Mouse (Mus musculus) adrenal gland, postnatal 10 days (tissue): ENCODE data around the gene Vill. TPM values are rescaled to one million over a fixed set of nuclear protein-coding genes. Genes with fewer than 3 reads are reported as not detected.

Source experiments
- DNase-seq: peaks from one replicate; pipeline ENCODE4 v3.0.0; 2021; ENCODE audit warnings: mixed read lengths
- long read RNA-seq, 2 experiments: library from polyadenylated mRNA; stranded (forward); transcript quantifications; one replicate each; pipeline ENCODE4 v2.0.0; 2021
- total RNA-seq, 2 experiments: library from RNA; stranded (reverse); gene quantifications; 2 replicates each; pipeline ENCODE4 v1.2.3; 2021

Gene Vill
- total RNA-seq, result 1 to 10 TPM; 4.8 to 5.1 TPM
- long read RNA-seq, experiment 1, partial matches to known transcripts, result 3 of 6 reads
- long read RNA-seq, experiment 1, other reads (novel, unspliced or antisense), result 2 of 6 reads
- long read RNA-seq, experiment 2, partial matches to known transcripts, result 0 of 6 reads
- long read RNA-seq, experiment 2, other reads (novel, unspliced or antisense), result 4 of 6 reads

DNA sequence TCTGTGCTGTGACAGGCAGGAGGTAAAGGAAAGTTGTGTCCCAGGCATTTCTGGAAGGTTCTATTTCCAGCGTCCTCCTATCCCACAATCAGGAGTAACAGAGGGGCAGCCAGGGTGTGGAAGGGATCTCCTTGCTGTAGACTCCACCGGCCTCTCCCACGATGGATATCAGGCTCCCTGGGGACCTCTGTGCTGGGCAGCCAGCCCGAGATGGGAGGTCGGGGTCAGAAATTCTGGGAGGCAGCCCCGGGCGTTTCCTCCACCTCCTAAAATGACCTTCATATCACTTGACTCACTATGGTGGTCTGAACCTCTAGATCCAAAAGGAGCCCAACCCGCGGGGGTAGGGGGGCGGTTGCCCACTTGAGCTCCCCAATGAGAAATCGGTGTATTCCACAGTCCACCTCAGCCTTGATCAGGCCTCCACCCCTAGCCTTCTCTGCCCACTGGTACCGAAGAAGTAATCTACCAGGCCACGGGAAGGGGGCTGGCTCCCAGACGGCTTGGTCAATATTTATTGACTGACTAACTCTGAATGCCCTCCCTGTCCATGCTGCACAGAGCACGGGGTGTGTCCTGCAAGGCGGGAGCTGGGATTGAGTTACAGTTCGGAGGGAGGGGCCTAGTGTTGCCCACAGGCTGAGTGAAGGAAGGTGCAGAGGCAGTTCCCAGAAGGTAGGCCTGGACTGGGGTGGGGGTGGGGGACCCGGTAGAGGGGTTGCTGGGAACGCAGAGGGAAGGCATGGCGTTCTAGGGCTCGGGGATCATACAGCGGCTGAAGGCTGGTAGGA lies at the start of gene Vill:
Gene Vill, plus strand, starts transcription at position 625 of the 791 bp plus-strand sequence.
- DNase-seq, result peak; percentile 58

DNA sequence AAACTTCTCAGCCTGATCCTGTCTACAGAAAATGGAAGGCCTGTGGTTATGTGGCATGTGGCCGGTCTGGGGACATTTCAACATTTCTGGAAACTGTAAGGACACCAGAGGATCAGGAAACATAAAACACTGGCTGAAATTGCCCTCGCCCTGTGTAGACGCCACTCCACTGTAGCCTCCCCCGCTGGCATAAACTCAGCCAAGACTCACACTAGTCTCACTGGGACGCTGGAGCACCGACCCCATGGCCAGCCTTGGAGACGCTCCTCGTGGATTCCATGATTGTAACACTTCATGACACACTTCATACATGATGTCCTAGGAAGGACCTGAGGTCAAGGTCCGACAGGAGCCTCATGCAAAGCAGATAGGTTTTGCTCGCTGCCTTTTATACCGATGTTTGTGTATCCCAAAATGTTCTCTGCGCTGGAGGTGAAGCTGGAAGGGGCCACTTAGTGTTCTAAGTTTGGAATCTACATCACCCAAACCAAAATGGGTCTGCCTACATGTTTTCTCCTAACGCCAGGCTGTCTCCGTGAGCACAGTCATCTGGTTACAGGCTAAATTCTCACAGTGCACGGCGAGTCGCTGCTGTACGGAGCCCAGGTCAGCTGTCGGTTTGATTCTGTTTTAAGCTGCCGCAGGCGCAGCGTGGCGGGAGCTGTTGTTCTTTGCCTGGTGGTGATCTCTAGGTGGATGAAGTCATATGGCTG lies 48.4 kb upstream of the Vill start:
- DNase-seq, result no peak

DNA sequence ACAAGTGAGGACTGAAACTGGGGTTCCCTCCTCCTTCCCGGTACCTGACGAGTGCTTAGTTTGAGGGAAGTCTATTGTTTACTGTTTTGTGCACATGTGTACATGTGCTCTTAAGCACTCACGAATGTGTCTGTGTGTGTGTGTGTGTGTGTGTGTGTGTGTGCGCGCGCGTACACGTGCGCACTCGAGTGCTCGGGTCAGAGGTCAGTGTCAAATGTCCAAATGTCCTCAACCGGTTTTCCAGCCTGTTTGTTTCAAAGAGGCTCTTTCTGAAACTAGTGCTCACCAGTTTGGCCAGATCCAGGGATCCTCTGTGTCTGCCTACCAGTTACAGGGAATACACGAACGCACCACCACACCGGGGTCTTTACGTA lies 47.9 kb upstream of the Vill start:
- no peak for DNase-seq

DNA sequence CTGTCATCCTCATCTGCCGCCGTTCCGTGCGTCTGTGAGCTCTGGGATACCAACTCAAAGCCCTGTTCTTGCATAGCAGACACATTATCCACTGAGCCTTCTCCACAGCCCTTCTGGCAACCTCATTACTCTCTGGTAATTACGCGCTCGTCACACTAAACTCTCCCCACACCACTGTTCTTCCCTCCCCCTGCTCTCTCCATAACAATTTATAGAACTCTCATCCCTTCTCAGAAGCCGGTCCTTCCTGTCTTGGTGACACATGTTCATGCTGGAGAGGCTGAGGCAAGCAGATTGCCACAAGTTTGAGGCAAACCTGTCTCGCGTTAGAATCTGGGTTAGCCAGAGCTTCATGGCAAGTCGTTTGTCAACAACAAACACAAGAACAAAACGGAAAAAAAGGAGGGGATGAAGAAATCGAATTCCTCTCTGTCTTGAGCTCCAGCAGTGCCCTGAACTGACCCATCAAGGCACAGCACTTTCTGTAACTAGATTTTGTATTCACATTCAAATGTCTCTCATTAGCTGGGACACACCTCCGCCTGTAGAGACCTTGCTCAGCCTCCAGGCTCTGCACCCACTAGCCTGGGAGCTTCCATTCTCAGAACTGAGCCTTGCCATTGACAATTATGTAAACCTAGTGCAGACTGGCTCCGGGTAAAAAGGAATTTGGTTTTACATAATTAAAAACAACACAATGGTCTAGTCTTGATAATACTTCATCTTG lies 47.1 kb upstream of the Vill start:
- DNase-seq, result no peak

DNA sequence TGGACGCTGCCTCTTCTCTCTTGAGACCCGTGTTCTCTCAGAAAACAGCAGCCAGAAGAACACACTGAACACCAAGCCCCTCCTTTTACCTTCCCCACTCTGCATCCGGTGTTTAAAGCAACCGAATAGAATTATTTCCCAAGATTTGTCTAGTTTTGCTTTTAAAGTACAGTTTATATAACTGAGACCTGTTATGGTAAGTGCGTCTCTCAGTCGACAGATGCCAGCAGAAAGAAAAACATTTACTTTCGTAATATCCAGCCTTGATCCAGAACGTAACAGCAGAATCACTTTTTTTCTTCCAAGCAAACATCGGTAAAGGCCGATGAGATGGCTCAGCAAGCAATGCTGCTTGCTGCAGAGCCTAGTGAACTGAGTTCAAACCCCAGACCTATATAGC lies 45.3 kb upstream of the Vill start:
- DNase-seq, result no peak

DNA sequence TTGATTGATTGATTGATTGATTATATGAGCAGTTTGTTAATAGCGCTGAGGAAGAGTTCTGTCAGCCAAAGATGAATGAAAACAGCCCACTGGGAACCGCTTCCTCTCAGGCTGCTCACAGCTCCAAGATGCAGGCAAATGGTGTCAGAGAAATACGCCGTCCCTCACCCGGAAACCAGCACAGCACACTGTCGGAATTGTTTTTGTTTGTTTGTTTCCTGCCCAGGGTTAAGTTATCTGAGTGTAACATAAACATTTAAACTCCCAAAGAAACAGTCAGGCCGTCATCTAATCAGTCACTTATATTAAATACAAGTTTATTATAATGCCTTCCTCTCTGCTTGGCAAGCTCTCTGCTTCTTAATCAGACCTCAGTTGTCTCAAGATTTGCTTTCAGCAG lies 43.7 kb upstream of the Vill start:
- DNase-seq, result no peak

DNA sequence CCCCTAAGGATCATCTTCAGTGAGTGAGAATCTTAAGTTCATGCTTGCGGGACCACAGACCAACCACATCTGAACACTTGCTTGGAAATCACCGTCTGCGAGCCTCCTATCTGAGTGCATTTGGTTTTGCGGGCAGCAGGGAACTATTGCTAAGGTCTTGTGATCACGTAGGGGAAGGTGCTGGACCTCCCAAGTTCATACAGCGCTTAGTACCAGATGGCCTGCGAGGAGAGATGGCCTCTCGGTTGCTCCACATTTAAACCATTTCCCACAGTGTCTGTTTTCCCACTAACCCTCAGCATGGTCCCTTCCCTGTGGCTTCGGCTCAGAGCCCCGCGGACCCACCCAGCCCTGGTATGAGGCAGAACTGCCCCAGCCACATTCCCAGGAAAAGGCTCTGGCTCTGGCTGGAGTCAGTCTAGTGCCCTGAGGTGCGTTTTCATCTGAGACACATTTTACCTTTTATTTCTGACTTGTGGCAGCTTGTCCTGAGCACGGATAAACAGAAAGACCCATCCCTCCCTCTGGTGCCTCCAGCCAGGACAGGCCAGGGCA lies 42.3 kb upstream of the Vill start:
- no peak for DNase-seq

DNA sequence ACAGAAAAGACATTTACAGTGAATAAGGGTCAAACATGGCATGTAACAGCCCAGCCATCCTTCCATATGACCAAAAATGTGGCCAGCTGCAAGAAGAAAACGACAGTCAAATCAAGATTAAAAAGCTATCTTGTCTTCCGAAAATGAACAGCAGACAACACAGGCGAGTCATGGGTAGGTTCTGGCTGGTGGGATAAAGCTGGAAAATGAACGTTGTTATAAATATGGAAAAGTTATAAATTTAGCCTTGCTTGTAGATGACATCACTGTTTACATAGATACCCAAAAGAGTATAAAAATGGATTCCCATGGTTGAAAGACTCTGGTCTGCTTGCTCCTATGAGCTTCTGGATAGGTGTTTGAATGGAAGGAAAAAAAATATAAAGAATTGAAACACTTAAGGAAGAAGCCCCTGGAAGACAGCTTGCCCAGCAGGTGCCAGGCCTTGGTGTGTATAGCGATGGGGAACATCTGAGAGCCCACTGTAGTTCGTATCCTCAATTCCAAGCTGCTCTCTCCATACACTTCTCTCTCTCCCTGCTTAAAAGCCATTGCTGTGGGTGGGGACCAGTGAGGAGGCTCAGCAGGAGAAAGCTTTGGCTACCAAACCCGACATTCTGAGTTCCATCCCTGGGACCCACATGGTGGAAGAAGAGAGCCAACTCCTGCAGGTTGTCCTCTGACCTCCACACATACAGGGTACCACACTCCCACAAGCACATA lies 35.6 kb upstream of the Vill start:
- DNase-seq, result no peak

DNA sequence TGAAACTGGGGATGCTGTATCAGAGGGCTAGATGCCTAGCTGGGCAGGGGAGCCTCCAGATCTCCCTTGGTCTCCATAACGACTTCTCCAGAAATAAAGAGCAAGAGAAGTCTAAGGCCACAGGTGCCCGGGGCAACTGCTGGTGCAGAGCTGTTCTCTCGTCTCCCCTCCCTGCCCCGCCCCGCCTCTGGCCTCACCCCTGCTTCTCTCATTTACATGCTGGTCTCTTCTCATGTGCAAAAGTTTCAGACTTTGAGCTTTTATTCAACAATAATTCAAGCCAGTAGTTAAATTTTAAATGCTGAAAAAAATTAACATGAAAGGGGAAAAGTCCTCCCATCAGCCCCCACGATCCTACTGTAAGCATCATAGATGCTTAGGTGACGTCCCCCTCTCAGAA lies 30.8 kb upstream of the Vill start:
- DNase-seq, result no peak

DNA sequence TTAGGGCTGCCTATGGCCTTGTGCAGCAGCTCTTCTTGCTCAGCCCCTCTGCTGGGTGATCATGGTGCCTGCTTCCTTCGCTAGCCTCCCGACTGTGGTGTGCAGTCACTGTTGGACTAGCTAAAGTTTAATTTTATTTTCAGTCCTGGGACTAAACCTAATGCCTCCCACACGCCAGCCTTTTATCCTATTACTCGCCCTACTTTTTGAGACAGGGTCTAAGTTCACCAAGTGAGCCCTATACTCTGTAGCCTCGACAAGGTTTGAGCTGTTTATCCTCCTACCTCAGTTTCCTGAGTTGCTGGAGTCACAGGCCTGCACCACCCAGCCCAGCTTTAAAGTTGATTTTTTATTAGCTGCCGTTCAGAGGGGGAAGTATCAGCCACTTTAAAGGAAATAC lies 27.3 kb upstream of the Vill start:
- DNase-seq, result no peak

DNA sequence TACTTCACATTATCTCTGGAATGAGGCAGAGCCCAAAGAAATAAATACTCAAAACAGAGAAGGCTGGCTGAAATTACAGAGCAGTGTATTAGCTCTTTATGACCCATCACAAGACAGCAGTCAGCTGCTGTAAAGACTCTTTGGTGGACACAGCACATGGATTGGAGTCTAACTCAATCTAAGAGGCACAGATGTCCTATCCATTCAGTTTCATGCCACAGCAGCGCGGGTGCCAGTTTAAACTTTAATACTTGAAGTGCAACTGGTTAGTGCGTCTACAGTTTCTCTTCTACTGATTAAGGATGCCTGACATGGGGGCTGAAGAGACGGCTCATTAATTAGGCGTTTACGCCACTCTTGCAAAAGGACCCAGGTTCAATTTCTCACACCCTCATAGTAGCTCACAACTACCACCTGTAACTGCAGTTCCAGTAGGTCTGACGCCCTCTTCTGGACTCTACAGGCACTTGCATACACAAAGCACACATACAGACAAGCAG lies 26.7 kb upstream of the Vill start:
- DNase-seq, result no peak

DNA sequence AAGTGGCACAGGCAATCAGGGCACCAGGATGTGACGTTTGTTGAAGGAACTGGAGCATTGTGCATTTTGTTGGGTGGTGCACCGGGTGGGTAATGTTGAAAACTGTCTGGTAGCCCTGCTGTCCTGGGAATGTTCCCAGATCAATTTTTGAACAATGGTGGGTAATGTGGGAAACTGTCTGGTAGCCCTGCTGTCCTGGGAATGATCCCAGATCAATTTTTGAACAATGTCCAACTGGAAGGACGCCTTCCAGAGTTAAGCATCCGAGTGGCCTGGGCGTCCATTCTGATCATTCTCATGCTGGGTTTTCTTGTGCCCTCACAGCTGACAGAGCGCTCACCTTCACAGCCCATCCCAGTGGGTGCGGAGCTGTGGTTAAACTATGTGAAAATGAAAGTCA lies 25.2 kb upstream of the Vill start:
- no peak for DNase-seq

DNA sequence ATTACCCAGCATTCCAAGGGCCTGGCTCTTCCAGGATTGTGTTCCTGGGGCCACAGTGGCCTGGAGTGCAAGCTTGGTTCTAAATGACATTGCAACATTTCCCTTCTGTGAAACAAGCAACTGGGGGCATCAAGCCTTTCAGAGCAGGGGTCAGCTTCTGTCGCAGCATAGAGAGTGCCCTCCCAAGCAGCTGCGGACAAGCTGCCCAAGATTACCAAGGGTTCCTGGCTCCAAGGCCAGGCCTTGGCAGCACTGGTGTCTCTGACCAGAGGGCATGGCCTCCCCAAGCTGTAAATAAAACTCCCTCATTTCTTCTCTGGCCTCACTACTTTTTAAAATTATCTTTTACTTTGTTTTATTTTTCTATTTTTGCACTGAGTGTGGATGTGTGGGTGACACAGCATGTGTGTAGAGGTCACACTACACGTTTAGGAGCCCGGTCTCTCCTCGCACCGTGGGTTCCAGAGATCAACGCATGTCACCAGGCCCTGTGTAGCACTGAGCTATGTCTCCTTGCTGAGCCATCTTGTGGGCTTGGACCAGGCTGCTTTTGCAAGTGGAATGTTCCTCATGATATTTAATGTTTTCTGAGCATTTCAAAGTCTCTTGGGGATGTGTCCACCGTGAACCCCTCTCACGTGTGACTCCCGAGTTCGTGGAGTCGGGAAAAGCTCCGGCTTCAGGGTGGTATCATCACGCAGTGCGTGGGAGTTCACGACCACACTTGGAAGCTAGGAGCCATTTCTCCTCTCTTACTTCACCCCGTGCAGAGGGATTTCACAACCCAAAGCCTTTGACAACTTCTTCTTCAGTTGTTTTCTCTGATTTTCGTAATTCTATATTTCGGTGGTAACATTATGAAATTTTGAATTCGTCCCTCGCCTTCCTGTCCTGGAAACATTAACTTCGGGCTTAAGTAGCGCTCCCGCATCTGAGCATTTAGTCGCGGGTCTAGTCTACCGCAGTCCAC lies 24.1 kb upstream of the Vill start:
- peak; percentile 58 for DNase-seq

DNA sequence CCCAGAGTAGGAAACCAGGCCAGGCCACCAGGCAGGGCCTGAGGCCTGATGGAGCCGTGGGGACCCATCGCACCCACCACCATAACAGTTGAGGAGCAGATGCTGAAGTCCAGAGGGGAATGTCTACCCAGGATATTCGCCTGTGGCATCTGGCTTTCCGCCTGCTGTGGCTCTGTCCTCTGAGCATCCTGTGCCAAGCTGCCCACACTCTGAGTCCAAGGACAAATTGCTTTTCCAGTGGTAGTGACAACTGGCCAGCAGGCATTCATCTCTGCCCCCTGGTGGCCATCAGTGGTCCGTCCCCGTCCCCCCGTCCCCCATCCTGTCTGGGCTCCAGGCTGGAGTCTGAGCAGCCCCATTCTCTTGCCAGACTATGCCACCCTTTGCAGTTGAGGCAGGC lies 23.0 kb upstream of the Vill start:
- DNase-seq, result peak; percentile 87

DNA sequence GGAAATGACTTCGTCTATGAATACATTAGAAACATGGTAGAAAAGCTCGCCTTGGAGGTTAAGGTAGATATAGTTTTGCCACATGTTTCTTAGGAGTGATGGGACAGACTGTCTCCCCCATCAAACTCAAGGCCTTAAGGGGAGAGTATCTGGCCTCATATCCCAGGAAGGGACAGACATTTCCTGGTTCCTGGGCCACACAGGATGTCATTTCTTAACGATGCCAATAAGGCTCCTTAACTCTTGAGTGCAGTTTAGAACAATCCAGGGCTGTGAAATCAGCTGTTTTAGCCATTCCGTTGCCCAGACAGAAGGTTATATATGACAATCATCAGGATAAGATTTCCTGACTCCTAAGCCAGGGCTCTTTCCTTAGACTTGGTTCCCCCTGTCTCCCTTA lies 21.5 kb upstream of the Vill start:
- DNase-seq, result no peak

DNA sequence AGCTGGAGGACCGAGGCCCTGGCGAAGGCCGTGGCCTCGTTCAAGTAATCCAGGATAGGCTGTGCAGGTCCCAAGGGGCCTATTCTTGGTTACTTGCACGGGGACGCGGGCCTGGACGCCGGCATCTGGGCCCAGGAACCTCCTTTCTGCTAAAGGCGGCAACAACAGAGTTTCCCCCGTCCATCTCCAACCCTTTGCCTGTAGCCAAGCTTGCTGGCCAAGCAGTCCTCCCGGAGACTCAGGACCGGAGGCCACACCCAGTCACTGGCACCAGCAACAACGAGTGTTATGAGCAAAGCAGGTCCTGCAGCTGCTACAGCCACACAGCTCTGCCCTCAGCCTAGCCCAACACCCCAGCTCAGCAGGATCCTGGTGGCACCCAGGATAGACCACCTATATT lies 20.8 kb upstream of the Vill start:
- peak; percentile 73 for DNase-seq

DNA sequence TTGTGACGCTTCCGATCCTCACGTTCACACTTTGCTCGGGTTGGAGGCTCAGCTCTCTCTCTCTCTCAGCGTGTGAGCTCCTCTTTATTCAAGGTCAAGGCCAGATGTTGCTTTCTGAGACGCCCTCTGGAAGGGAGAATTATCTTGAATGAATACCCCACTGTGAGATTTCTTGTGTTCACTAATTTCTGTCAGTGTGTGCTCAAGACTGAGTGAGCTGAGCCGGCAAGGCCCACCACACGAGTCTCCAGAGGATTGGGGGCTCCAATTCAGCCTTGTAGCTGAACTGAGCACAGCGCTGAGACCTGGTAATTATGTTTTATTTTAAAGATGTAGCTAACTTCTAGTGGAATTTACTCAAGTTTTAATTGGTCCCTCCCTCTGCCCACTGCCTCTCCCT lies 20.0 kb upstream of the Vill start:
- no peak for DNase-seq

DNA sequence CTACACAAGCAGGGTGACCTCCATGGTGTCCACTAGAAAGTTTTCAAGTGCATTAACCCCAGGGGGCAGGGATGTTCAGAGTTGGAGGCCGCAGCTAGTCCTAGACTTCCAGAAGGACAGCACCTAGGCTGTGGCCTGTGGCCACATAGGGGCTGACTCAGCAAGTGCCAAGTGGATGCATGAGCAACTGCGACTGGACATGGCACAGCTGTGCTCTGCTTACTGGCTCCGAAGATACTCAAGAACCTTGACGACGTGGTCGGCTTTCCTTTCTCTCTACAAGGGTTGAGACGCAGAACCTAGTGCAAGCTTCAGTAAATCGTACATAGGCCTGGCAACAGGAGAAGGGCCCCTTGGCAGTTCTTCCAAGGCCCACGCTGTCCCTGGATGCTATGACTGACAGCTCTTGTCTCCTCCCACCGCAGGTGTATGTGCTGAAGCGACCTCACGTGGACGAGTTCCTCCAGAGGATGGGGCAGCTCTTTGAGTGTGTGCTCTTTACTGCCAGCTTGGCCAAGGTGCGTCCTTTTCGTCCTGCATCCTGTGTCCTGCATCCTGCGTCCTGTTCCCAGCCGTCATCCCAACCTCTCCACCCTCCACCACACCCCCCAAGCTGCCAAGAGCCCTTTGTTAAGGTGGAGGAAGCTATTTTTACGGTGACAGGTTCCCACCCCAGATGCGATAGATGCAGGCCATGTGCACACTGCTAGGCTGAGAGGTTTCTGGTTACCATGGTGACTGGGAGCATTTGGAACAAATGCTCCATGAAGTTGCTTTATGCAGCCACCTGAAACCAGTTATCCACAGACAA lies 19.3 kb upstream of the Vill start:
- DNase-seq, result no peak

DNA sequence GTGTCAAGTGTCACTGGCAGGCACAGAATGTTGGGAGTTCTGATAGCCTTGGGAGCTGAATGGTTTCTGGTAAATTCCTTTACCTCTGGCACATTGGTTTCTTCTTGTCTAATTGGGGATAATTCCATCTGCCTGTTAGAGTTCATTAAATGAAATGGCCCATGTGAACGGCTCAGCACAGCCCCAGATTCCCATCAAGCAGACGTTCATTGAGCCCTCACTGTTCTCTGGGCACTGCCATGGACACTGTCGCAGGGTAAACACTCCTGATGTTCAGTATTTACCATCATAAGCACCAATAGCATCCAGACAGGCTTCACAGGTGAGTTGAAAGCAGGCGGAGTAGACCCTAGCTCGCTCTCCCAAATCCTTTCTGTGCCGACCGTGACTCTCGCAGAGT lies 18.5 kb upstream of the Vill start:
- DNase-seq, result no peak
